Mouse (Mus musculus): ENCODE data around the gene Zfp811.

DNA sequence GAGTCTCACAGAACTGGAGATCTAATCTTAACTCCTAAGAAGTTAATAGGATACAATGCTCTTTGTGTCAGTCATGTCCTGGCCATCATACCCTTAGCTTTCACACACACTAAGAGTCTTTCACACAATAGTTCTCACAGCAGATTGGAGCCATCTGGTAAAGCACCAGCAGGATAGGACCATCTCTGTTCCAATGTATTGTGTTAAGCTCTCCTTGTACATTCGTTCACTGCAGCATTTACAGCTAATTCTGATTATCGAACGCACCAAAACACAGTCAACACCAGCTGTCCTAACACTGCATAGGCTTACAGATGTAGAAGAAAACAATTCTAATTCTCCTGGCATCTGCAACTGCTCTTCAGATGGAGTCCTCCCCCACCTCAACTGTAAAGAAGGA is 32.2 kb downstream of the Zfp811 start:
- TF ChIP-seq GATA1 (IDR thresholded peaks at IDR 0.05; ENCODE audit: borderline replicate concordance, low read length) (no peak), FLI1 (IDR thresholded peaks at IDR 0.05; ENCODE audit: low read length) (no peak)

Data from megakaryocyte, embryonic 14.5 days (primary cell).